Mouse (Mus musculus) megakaryocyte-erythroid progenitor cell, adult 5-6 weeks (primary cell): ENCODE data around the gene Mpv17l. TPM values are rescaled to one million over a fixed set of nuclear protein-coding genes. Genes with fewer than 3 reads are reported as not detected.
"Not testable (repeated sequence)": the region's sequence is repeated elsewhere in the genome, so short reads cannot be mapped to it uniquely, and the experiment has no call there.

Experiments used
- ATAC-seq: replicated peaks from 2 replicates; pipeline ENCODE4 v1.8.0; 2016; ENCODE audit warnings: mild to moderate bottlenecking, inconsistent platforms; ENCODE audit not compliant: severe bottlenecking, poor library complexity, low FRiP score, low TSS enrichment
- total RNA-seq, 2 experiments: library from RNA; stranded (forward) in 1 of 2; stranded (reverse) in 1 of 2; fragments of 200-1000, 215-1000 nt in 1 of 2; fragments of >200 nt in 1 of 2; fragmentation: Nextera tagmentation in 1 of 2; gene quantifications; 2 replicates each; pipeline ENCODE4 v1.2.3; 2014 to 2017

Mpv17l gene
- 0.22 and 2.0 TPM in 2 replicates for total RNA-seq (2014; fragmentation: Nextera tagmentation)
- 0.99 and 1.8 TPM in 2 replicates for total RNA-seq (2017)

DNA sequence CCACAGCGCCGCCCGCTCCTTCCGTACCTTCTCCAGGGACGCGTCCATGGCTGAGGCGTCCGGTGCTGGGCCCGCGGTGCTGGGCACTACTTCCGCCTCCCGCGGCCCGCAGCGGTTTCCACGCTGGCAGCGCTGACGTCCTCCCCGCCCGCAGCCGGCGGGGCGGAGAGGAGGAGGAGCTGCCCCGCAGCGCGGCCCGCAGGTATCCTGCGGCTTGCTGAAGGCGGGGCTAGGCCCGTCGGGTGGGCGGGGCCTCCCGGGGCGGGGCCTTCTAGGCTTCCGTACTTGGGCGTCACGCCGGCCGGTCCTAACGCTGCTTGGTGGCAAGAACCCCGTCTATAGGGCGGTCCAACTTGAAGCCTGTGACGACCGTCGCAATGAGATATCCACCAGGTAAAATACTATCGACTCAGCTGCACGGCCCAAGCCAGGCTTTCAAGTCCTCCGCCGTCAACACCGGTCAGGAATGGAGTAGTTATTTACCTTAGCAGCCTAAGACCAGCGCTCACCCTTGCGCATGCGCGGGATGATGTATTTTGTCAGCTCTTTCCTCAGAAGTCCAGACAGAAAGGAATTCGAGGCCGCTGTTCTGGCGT, at the start of gene Mpv17l, which contains the start of gene Pdxdc1:
TSS of gene Mpv17l (plus strand) at position 274 of the 596 bp plus-strand sequence.
TSS of gene Pdxdc1 (minus strand) at position 244 of the 596 bp plus-strand sequence.
- ATAC-seq, result peak; percentile 85

DNA sequence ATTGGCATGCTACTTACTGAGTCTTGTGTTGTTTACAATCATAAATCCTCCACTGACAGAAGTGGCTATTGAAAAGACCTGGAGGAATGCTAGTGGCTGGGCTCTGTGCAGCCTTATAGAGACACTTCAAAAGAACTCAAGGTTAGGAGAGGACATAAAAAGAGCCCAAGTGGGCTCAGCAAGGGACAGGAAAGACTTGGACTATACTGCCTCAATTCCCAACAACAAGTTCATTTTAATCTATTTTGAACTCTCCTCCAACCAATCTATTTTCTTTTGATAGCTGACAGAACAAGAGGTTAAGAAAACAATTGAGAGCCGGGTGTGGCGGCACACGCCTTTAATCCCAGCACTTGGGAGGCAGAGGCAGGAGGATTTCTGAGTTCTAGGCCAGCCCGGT, 49.1 kb upstream of the Mpv17l start:
- ATAC-seq, result no peak

DNA sequence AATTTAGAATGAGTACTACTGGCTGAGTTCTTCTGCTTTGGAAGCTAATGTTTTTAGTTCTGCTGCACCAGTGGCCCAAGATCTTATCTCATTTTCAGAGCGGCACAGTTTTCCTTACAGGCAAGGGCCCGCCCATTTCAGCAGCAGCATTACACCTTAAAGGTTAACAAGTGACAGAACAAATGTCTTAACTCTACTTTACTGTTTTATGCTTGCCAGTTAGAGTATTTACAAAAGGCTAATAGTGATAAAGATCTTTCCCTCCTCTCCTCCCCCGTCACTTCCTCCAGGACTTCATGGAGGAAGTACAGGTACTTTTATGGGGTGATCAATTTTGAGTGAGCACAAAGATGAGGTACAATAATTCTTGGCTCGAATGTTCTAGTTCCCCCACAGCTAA, 36.9 kb upstream of the Mpv17l start:
- no peak for ATAC-seq

DNA sequence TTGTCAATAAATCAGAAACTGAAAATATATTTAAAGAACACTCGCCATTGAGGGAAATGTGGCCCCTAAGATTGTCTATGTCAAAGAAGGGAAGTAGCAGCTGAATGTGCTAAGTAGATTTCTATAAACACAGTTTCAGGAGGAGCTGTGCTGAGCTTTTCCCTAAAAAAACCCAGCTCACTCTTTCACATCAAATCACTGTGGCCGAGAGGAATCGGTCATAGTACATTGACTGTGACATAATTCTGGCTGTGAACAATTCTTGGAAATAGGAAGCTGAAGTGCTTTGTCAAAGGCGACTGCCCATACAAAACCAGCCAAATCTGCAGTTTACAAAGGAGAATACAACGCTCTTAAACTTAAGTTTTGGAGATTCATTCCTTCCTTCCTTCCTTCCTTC, 36.3 kb upstream of the Mpv17l start:
- ATAC-seq, result no peak

DNA sequence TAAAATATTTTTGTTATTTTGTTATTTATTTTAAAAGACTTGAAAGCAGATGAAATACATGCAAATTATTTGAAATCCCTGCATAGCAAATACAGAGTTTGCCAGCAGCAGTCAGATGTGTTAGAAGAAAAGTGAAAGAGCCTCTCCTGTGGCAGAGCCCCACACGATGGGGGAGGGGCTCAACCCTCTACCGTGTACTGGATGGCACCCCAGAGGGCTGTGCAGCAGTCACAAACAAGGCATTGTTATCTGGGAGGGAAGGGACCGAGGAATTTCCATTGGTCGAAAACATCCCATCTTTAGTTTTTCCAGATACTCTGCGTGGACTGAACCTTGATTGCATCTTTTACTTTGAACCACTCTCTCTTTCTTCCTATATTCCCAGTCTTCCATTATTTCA, 35.6 kb upstream of the Mpv17l start:
- not testable (repeated sequence) for ATAC-seq

DNA sequence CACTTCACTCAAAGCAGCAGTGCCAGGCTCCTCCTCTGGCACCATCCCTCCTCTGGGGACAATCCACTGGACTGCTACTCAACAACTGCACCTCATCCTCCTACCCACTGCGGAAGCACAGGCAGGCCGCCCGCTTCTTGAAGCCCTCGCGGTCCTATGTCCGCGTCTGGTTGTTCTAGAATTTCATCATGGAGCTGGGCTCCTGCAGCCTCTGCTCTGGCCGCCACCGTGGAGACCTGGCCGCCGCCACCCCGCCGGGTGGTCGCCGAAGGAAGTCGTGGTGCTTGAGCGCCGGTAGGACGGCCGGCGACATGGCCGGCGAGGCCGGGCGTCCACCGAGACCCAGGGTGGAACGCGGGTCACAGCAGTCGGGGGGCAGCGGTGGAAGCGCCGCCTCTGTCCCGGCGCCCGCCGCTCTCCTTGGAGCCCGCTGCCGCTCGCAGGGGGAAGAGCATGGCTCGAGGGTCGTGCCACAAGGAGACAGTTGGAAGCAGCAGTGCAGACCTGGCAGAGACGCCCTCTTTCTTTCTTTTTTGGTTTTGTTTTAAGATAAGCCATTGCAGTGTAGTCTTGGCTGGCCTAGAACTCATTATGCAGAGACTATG, 34.9 kb upstream of the Mpv17l start:
- ATAC-seq, result no peak

DNA sequence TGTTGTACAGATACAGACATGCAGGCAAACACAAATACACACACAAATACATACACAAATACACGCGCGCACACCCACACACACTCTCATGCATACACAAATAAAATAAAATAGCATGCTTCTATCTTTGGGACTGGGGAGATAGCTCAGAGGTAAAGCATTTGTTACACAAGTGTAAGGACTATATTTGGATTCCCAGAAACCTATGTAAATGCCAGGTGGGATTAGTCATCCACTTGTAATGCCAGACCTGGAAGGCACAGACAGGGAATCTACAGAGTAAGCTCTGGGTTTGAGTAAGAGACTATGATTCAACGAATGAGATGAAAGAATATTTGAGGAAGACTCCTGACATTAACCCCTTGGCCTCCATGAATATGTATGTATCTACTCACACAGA, 27.5 kb upstream of the Mpv17l start:
- no peak for ATAC-seq

DNA sequence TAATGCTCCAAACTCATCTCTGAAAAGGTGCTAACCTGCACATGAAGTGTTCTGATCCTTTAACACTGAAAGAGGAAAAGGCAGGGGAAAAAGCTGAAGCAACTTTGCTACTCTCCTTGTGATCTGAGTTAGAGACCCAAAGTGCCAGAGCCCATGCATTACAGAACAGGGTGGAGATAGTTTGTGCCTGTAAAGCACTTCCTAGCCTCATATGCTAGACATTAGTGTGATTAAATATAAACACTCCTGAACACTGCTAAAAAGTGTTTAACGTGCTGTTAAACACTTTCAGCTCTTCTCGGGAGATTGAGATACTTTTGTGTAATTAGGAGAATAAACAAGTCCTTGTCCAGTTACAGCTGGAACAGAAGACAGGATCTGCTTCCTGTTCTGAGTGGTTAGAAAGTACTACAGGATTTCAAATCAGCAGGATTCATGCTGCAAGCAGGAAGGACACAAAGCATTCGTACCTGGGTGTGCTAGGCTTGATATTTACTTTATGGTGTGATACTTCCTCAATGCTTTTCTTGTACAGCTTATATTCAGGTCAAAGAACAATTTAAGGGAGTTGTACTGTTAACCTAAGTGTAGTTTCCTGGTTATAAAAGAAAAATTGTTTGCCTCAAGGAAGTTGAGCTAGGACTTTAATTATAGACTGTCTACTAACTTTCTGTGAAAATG, 19.7 kb upstream of the Mpv17l start:
- ATAC-seq, result no peak

DNA sequence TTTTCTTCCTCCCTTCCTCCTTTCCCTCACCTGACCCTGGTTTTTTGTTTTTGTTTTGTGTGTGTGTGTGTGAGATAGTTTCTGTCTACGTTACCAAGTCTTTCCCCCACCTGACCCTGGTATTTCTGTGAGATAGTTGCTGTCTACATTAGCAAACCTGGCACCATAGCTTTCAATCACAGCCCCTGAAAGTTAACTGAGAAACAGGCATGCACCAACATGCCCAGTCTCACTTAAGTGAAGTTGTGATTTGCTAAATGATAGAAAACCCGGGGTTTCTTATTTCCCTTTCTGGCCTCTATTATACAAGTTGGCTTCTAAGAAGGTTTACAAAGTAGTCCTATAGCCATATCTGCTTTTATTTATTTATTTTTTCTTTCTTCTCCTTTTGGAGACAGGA, 12.5 kb upstream of the Mpv17l start:
- ATAC-seq, result no peak

DNA sequence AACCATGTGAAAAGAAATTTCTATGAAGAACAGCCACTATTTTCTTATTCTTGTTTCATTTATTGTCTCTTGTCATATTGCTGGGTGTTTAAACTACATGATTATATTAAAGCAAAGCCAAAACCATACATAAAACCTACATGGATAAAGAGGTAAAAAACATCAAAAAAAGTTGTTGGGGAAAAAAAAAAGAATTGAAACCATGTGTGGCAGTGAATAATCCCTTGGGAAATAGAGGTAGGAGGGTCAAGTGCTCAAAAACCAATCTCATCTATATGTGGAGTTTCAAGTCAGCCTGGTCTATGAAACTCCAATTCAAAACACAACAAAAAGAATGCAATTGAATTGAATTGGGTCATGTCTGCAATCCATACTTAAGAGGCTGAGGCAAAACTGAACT, 10.1 kb upstream of the Mpv17l start:
- no peak for ATAC-seq

DNA sequence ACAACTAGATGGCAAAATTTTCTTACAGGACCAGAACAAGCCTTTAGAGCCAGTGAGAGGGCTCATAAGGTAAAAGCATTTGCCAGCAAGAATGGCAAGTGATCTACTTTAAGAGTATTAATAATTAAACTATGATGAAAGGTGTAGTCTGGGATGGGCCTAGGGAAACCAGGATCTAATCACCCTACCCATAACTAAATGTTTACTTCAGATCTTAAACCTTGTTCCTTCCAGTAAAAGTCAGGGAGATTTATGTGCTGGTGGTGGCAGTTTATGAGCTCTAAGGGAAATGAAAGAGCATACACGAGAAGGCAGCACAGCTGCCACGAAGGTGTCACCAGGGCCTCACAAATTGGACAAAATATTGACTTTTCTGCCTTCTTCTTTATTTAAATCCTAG, 8.9 kb upstream of the Mpv17l start:
- no peak for ATAC-seq

DNA sequence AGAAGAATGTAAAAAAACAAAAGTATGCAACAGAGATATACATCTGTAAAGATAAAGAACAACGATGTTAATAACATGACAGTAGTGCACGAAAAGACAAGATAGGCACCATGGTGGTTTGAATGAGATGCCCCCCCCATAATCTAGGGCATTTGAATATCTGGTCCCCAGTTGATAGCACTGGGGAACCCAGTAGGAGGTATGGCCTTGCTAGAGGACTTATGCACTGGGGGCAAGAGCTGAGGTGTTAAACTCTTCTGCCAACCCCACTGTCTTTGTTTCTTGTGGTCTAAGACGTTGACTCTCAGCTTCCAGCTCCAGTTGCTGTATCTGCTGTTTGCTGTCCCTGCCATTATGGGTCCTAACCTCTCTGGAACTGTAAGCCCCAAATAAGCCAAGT, 7.2 kb upstream of the Mpv17l start:
- peak; percentile 64 for ATAC-seq

DNA sequence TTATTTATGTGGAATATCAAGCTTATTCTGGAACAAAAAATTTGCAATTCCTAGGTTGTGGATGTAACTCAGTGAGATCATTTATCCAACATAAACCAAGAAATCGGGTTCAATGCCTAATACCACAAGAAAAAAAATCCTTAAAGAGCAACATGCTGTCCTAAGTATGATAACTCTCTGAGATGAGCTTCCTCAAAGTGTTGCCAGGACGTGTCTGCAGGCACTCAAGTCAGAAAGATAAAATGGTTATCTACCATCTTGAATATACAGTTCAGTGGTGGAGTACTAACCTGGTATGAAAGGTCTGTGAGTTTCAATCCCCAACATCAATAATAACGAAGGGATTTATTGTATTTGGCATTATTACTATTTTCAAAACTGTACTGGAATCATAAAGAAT, 6.6 kb upstream of the Mpv17l start:
- ATAC-seq, result peak; percentile 70

DNA sequence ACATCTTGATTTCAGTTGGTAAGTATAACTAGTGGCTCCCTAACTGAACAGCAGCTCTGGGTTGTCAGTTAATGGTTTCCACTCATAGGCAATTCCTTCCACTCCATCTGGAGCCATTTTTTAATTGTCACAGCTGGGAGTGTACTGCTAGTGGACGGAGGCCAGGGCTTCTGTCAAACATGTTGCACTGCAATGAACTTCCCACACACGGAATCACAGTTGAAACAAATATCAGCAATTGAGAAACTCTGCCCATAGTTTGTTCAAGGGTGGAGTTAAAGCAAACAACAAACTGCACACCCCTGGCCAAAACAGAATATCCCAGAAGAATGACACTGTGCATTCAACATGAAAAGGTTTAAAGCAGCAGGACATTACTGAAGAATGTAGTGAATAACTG, 4.0 kb upstream of the Mpv17l start:
- no peak for ATAC-seq

DNA sequence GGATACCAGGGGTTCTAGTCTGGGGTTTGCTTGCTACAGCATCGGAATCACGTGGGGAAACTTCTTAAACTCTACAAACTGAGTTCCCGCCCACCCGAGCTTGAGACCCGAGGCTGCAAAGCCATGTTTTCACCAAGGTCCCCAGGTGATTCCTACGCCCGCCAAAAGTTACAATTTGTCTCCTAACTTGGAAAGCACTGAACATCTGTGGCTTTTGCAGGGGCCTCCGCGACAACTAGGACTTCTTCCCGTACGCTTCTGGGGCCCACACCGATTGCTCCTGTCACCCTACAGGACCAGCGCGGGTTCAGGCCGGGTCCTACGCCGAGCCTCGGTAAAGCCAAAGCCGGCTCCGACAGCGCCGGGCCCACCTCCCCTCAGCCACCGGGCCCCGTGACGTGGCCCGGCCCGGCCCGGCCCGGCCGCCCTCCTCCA, 547 bp upstream of the Mpv17l start:
- ATAC-seq, result peak; percentile 24

DNA sequence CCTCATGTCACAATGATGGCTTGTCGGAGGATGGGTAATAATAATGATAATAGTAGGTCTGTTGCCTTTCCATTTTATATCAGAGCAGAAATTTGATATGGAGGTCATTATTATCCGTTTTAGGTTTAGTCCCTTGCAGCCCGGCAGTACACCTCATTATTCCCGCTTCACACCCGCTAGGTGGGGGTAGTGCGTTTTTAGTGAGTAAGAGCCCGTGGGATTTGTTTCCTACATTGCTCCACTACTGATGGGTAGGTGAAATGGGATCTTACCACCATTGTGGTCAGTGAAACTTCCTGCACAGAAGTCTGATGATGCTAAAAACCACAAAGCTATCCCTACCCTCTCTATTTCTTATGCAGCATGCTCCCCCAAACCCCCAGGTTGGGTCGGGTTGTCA, 527 bp downstream of the Mpv17l start:
- peak; percentile 79 for ATAC-seq

DNA sequence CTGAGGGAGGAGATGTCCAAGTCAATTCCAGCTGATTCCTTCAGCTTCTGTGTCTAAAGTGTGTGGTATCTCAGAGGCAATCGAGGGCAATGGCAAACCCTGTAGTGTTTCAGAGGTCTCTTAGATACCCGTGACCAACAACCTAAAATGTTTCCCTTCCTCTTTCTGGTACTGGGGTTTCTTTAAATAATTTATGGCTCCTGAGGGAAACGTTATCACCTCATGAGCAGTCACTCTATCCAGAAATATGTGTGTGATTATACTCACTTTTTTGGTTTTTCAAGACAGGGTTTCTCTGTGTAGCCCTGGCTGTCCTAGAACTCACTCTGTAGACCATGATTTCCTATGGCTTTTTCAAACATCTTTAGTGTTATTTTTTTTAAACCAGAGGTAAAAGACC, 4.3 kb downstream of the Mpv17l start:
- no peak for ATAC-seq

DNA sequence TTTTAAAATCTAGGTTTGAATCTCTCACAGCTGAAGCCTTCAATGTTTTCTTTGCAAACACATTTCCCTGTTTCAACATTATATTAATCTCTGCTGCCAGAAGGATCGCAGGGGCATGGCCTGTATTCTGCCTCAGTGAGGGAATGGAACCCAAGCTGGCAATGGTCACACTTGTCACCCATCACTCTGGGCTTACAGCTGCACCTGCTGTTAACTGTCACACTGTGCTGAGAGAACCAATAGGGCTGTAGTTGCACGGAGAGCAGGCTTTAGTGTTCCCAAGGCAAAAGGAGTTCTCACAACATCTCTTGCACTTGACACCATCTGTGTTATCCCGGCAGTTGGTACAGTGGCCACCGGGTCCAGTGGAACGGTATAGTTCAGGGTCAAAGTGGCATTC, 17.1 kb downstream of the Mpv17l start:
- ATAC-seq, result no peak

DNA sequence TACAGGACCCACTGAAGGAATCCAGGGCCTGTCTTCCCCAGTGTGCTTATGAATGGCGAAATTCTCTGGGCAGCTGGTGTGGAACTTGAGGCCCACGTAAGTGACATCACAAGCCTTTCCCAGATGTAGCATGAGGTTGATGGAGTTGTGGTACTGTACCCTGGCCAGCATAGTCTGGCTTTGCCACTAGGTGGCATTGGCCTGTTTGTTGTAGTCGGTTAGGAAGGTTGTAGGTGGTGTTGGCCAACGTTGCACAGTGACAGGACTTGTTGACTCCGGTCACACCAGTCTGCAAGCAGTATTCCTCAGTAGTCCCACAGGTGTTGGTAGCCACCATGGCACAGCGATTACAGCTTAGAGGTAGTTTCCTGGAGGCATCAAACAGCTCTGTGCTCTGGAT, 18.1 kb downstream of the Mpv17l start:
- no peak for ATAC-seq

DNA sequence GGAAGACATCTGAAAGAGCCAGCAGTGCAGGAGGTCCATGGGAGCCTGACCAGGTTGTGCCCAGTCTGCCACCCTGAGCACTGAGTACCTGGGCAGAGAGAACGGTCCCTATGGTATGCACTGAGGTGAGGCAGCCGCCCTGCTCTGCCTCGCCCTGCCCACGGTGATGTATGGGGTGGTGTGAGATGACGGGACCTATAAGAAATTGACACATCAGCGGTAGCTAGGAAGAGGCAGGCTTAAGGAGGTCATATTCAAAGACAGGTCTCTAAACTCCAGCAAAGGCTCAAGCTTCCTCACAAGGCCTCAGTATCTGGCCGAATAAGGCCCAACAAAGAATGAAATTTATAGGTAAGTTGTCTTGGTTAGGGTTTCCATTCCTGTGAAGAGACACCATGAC, 18.8 kb downstream of the Mpv17l start:
- no peak for ATAC-seq

DNA sequence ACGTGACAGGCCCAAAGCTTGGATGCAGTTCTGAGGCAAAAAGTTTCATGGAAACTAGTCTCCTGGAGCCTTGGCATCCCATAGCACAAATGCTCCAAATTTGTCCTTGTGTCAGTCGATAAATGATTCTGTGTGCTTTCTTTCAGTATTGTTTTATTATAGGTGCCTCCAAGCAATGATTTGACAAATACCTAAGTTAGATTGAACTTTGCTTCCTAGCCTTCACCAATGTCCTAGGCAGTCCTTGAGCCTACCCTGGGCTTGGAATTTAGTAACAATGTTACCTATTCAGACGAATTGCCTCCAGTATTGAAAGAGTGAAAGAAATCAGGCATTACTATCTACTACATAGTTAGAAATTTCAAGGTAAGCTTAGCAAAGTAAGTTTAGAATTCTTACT, 19.5 kb downstream of the Mpv17l start:
- not testable (repeated sequence) for ATAC-seq
